Mouse (Mus musculus) G1E (cell line): ENCODE results near the gene Ppp1r9a. TPM values are rescaled to one million over a fixed set of nuclear protein-coding genes. Genes with fewer than 3 reads are reported as not detected.

Experiments used
- ATAC-seq: 2 replicates; pipeline ENCODE4 v1.8.0; 2016; ENCODE audit warnings: mild to moderate bottlenecking; ENCODE audit not compliant: insufficient number of reproducible peaks, poor library complexity, low FRiP score, severe bottlenecking; ENCODE audit errors: extremely low read depth
- DNase-seq: peaks from one replicate; pipeline ENCODE4 v3.0.0; 2012; ENCODE audit warnings: low spot score
- H3K27me3 ChIP-seq: 2 replicates; pipeline ENCODE4 v1.6.1; 2012; ENCODE audit warnings: mild to moderate bottlenecking, low read length, inconsistent platforms; ENCODE audit not compliant: insufficient read depth
- H3K36me3 ChIP-seq: replicated peaks from 2 replicates; pipeline ENCODE3; 2012; ENCODE audit warnings: mild to moderate bottlenecking, inconsistent platforms
- H3K4me1 ChIP-seq: 2 replicates; pipeline ENCODE4 v1.6.1; 2012; ENCODE audit warnings: low read depth, low read length, inconsistent platforms, mixed read lengths; ENCODE audit not compliant: insufficient read depth
- H3K4me3 ChIP-seq: 2 replicates; pipeline ENCODE4 v1.5.1; 2012; ENCODE audit warnings: low read depth, mild to moderate bottlenecking, inconsistent platforms, low read length, moderate library complexity, mixed read lengths
- H3K9me3 ChIP-seq: replicated peaks from 2 replicates; pipeline ENCODE4 v1.6.1; 2012; ENCODE audit warnings: inconsistent platforms
- CTCF ChIP-seq: IDR thresholded peaks from 2 replicates; pipeline ENCODE4 v1.5.1; 2012; ENCODE audit warnings: low read depth, low read length, inconsistent platforms, mixed read lengths
- GATA1 ChIP-seq: IDR thresholded peaks from 2 replicates; pipeline ENCODE4 v1.6.1; 2012; ENCODE audit warnings: borderline replicate concordance, low read length, inconsistent platforms, mixed read lengths
- GATA2 ChIP-seq: IDR thresholded peaks from 2 replicates; pipeline ENCODE4 v1.6.1; 2012; ENCODE audit warnings: low read depth, low read length, inconsistent platforms, borderline replicate concordance
- POLR2AphosphoS5 ChIP-seq: IDR thresholded peaks from 2 replicates; pipeline ENCODE4 v1.6.1; 2012; ENCODE audit warnings: low read depth, low read length, inconsistent platforms; ENCODE audit not compliant: insufficient replicate concordance
- TAL1 ChIP-seq: conservative IDR thresholded peaks from 2 replicates; pipeline ENCODE4 v1.6.1; 2012; ENCODE audit warnings: low read depth, low read length, inconsistent platforms, mixed read lengths
- polyA plus RNA-seq: library from polyadenylated mRNA; stranded (reverse); fragments of >175 nt; gene quantifications from 2 replicates; pipeline ENCODE4 v1.2.3, GENCODE M21; 2012
- total RNA-seq, 2 experiments: library from RNA; stranded (forward) in 1 of 2; stranded (reverse) in 1 of 2; fragments of 200-1000 nt in 1 of 2; fragments of >200 nt in 1 of 2; fragmentation: Nextera tagmentation in 1 of 2; gene quantifications; 2 replicates each; pipeline ENCODE4 v1.2.3; 2014 to 2017

Ppp1r9a gene
- total and polyA plus RNA-seq, 3 experiments: 0.01 to 0.33 TPM; not detected in 1

DNA sequence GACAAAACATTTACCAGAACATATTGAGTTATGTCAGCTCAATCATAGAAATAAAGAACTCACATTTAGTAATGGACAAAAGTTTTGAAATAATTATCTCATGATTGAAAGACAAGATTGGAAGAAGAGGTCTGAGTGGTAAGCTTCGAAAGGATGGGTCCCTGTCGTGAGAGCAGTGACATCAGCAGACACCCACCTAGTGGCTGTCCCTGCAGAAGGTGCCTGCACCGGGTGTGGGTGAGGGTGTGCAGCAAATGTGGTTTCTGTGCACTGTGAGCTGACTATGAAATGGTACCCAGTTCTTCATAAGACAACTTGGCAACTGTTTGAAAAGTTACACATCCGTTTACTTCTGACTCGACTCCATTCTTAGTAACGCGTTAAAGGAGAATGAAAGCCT, 173.0 kb downstream of the Ppp1r9a start:
- Histone ChIP-seq H3K27me3 (peaks cover 13% of the 10 kb centered on the region), H3K9me3 (no peaks in the 10 kb centered on the region), H3K36me3 (no peaks in the 10 kb centered on the region), H3K4me1 (no peaks in the 10 kb centered on the region), H3K4me3 (no peak overlapping the region)
- ATAC-seq: no peak
- no peak for DNase-seq
- no peak for TF ChIP-seq POLR2AphosphoS5
- no peak for TF ChIP-seq GATA2
- TF ChIP-seq GATA1: no peak
- TF ChIP-seq CTCF: no peak
- TF ChIP-seq TAL1: no peak

GRCm38 (mm10) chr6:5078009-5078408, 175.3 kb downstream of the Ppp1r9a start:
- no peaks in the 10 kb centered on the region for H3K4me1 ChIP-seq
- H3K36me3 ChIP-seq: no peaks in the 10 kb centered on the region
- peaks cover 13% of the 10 kb centered on the region for H3K27me3 ChIP-seq
- DNase-seq: no peak
- no peak for ATAC-seq
- TF ChIP-seq POLR2AphosphoS5 (no peak), CTCF (no peak), GATA1 (no peak), TAL1 (no peak), GATA2 (no peak)
- no peak overlapping the region for H3K4me3 ChIP-seq
- H3K9me3 ChIP-seq: no peaks in the 10 kb centered on the region

GRCm38 (mm10) chr6:5079108-5079507, 176.4 kb downstream of the Ppp1r9a start:
- TF ChIP-seq POLR2AphosphoS5 (no peak), GATA1 (no peak), GATA2 (no peak), TAL1 (no peak), CTCF (no peak)
- peaks cover 13% of the 10 kb centered on the region for H3K27me3 ChIP-seq
- H3K4me3 ChIP-seq: no peak overlapping the region
- no peaks in the 10 kb centered on the region for H3K36me3 ChIP-seq
- DNase-seq (no peak), ATAC-seq (no peak)
- H3K9me3 ChIP-seq: no peaks in the 10 kb centered on the region
- no peaks in the 10 kb centered on the region for H3K4me1 ChIP-seq

GRCm38 (mm10) chr6:5080094-5080493, 177.4 kb downstream of the Ppp1r9a start:
- TF ChIP-seq GATA2 (no peak), GATA1 (no peak), TAL1 (no peak), POLR2AphosphoS5 (no peak), CTCF (no peak)
- Histone ChIP-seq H3K4me3 (no peak overlapping the region), H3K27me3 (peaks cover 15% of the 10 kb centered on the region), H3K9me3 (no peaks in the 10 kb centered on the region), H3K4me1 (no peaks in the 10 kb centered on the region), H3K36me3 (no peaks in the 10 kb centered on the region)
- DNase-seq (no peak), ATAC-seq (no peak)

DNA sequence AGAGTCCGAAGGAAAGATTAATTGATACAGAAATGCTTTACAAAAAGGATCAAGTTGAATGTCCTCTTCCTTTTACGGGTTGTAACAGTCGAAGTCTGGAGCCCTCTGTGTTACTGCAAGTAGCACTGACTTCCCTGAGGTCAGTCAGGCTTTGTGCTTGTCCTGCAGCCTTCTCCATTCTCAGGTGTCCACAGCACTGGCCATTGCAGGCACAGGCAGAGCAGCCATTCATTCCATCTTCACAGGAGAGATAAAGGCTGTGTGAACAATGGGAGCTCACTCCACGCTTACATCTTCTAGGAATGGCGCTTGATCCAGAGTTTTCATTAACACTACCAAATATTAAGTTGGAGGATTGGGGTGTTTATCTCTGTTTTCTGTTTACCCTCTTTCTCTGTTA, 177.8 kb downstream of the Ppp1r9a start:
- H3K4me1 ChIP-seq: no peaks in the 10 kb centered on the region
- no peak for TF ChIP-seq CTCF
- no peak for TF ChIP-seq POLR2AphosphoS5
- TF ChIP-seq TAL1: no peak
- no peak for TF ChIP-seq GATA2
- TF ChIP-seq GATA1: no peak
- H3K4me3 ChIP-seq: no peak overlapping the region
- no peak for ATAC-seq
- peaks cover 15% of the 10 kb centered on the region for H3K27me3 ChIP-seq
- no peaks in the 10 kb centered on the region for H3K36me3 ChIP-seq
- no peaks in the 10 kb centered on the region for H3K9me3 ChIP-seq
- DNase-seq: no peak

DNA sequence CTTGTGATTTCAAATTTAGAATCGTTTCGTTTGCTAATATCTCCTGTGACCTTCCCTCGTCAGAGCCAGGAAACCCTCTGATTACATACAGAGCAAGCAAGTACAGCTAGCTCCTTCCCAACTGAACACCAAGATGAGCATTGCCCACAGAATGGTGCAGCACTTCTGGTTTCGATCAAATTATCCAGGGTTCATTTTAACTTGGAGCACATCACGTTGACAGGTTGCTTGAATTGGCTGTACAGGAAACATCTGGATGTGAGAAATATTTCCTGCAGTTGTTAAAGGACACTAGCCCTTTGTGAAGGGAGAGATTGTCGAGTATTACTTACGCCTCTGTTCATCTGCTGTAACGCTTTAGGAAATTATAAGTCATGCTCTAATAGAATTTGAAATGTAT, 178.4 kb downstream of the Ppp1r9a start:
- no peak for TF ChIP-seq TAL1
- TF ChIP-seq POLR2AphosphoS5: no peak
- TF ChIP-seq CTCF: no peak
- TF ChIP-seq GATA2: no peak
- TF ChIP-seq GATA1: no peak
- DNase-seq (no peak), ATAC-seq (no peak)
- no peak overlapping the region for H3K4me3 ChIP-seq
- no peaks in the 10 kb centered on the region for H3K4me1 ChIP-seq
- H3K9me3 ChIP-seq: no peaks in the 10 kb centered on the region
- H3K36me3 ChIP-seq: no peaks in the 10 kb centered on the region
- peaks cover 14% of the 10 kb centered on the region for H3K27me3 ChIP-seq

GRCm38 (mm10) chr6:5082144-5082543, 179.4 kb downstream of the Ppp1r9a start:
- no peak for DNase-seq
- H3K4me1 ChIP-seq: no peaks in the 10 kb centered on the region
- no peak overlapping the region for H3K4me3 ChIP-seq
- peaks cover 19% of the 10 kb centered on the region for H3K27me3 ChIP-seq
- TF ChIP-seq GATA1 (no peak), TAL1 (no peak)
- H3K36me3 ChIP-seq: no peaks in the 10 kb centered on the region
- no peak for ATAC-seq
- H3K9me3 ChIP-seq: no peaks in the 10 kb centered on the region
